Mouse (Mus musculus) midbrain, embryonic 11.5 days (tissue): ENCODE measurements around the gene Rsad1. TPM values are rescaled to one million over a fixed set of nuclear protein-coding genes. Genes with fewer than 3 reads are reported as not detected.

ENCODE experiments used
- ATAC-seq: fragments of 200-750 bp; cut with Nextera tagmentation; 2 replicates; pipeline ENCODE4 v1.8.0; 2017; ENCODE audit warnings: moderate TSS enrichment, moderate library complexity; ENCODE audit not compliant: low FRiP score
- DNase-seq: peaks from one replicate; pipeline ENCODE4 v3.0.0; 2015; ENCODE audit warnings: low spot score; ENCODE audit errors: missing footprints
- H3K27ac ChIP-seq: fragments of 300-500 bp; sonication (generic); 2 replicates; pipeline ENCODE4 v1.5.1; 2014; ENCODE audit warnings: low read depth, low read length
- H3K27me3 ChIP-seq: fragments of 300-500 bp; sonication (generic); 2 replicates; pipeline ENCODE4 v1.6.1; 2014; ENCODE audit warnings: mild to moderate bottlenecking, low read length, moderate library complexity, mixed read lengths; ENCODE audit not compliant: control insufficient read depth, insufficient read depth
- H3K36me3 ChIP-seq: fragments of 300-500 bp; sonication (generic); 2 replicates; pipeline ENCODE4 v1.6.1; 2014; ENCODE audit warnings: mild to moderate bottlenecking, low read length, moderate library complexity, mixed read lengths; ENCODE audit not compliant: control insufficient read depth, insufficient read depth
- H3K4me1 ChIP-seq: fragments of 300-500 bp; sonication (generic); 2 replicates; pipeline ENCODE4 v1.6.1; 2014; ENCODE audit warnings: low read length; ENCODE audit not compliant: control insufficient read depth, insufficient read depth
- H3K4me2 ChIP-seq: fragments of 300-500 bp; sonication (generic); 2 replicates; pipeline ENCODE4 v1.6.1; 2014; ENCODE audit warnings: mild to moderate bottlenecking, moderate library complexity
- H3K4me3 ChIP-seq: fragments of 300-500 bp; sonication (generic); 2 replicates; pipeline ENCODE4 v1.5.1; 2014; ENCODE audit warnings: low read depth, low read length
- H3K9ac ChIP-seq: fragments of 300-500 bp; sonication (generic); 2 replicates; pipeline ENCODE4 v1.6.1; 2014; ENCODE audit warnings: low read length
- H3K9me3 ChIP-seq: fragments of 300-500 bp; sonication (generic); 2 replicates; pipeline ENCODE4 v1.6.1; 2016; ENCODE audit warnings: low read length; ENCODE audit not compliant: control insufficient read depth
- WGBS: fragments of 180-500 bp; shearing (Covaris S2); extraction: QIAGEN DNeasy Blood & Tissue Kit; methylation state at CpG from one replicate; pipeline ENCODE4 v1.1.7; 2014; 5-methylcytosine and 5-hydroxymethylcytosine counted together
- polyA plus RNA-seq: library from polyadenylated mRNA; unstranded; fragments of >200 nt; fragmentation: Nextera tagmentation; extraction: Ambion mirVana; gene quantifications from 2 replicates; pipeline ENCODE4 v1.2.1, GENCODE M21; 2014

The Rsad1 gene
- polyA plus RNA-seq, 1 experiment from 2014 or later = 3.9 TPM

DNA sequence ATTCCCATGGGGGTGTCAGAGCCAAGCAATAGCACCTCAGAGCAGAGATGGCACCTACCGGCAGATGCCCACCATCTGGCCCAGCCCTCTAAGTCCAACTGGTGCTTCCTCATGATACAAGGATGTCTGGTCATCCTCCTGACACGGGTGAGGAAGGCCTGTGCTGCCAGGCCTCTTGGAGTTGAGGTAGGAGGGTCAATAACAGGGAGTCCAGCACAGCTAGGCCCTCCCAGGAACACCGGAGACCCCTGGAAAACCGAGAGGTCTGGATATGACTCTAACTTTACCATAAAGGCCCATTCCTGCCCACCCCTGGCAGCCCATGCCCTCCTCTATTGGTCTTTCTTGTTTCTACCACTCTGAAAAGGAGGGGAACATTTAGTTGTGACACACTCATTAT is 6.7 kb downstream of the Rsad1 start:
- Histone ChIP-seq H3K4me1 (no peaks in the 10 kb centered on the region), H3K9ac (no peak overlapping the region), H3K4me2 (no peak overlapping the region), H3K27me3 (no peaks in the 10 kb centered on the region), H3K27ac (no peak overlapping the region), H3K36me3 (no peaks in the 10 kb centered on the region), H3K4me3 (no peak overlapping the region), H3K9me3 (no peaks in the 10 kb centered on the region)
- DNase-seq = peak; percentile 68
- no peak for ATAC-seq
- WGBS = 91% methylated on average over 4 of the region's 4 CpGs

DNA sequence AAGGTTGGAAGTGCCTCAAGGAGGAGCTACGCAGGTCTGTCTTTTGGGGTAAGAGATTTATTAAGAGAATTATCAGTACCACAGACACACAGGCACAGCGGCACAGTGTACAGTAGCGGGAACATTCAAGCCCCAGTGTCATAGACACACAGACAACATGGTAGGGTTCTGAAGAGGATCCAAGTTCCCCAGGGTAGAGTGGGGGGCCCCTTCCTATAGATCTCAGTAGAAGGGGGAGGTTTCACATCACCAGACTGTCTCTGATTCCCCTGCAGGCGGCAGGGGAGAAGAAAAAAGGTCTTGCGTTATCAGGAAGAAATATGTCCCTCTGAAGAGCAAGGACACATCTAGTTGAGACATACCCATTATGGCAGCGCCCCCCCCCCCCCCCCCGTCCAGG is 9.3 kb downstream of the Rsad1 start:
- Histone ChIP-seq H3K4me3 (no peak overlapping the region), H3K36me3 (no peaks in the 10 kb centered on the region), H3K9ac (no peak overlapping the region), H3K27me3 (no peaks in the 10 kb centered on the region), H3K27ac (no peak overlapping the region), H3K4me1 (no peaks in the 10 kb centered on the region), H3K9me3 (no peaks in the 10 kb centered on the region), H3K4me2 (no peak overlapping the region)
- DNase-seq = peak; percentile 66
- no peak for ATAC-seq
- 82% methylated on average over 7 of the region's 7 CpGs for WGBS

DNA sequence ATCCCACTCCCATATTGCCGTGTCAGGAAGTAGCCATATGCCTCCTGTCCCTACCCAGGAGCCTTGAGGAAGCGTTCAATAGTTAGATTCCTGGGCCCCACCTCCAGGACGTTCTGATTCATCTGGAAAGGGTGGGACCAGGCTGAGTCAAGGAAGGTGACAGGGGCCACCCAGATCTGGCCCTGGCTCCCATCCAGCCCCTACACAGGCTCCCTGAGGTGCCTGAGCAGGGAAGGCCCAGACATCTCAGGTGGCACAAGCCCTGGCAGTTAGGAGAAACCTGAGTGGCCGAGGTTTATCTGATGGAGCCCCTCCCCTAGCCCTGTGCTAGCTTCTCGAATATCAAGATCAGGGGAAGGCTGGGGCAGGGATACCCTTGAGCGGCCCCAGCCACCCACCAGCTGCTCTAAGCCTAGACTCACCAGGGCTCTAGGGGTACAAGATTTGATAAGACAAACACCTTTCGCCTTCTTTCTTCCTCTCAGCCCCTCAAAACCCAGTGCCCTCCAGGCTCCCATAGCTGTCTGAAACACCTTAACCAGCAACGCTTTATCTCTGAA is 10.2 kb downstream of the Rsad1 start:
- Histone ChIP-seq H3K4me1 (no peaks in the 10 kb centered on the region), H3K27ac (no peak overlapping the region), H3K27me3 (no peaks in the 10 kb centered on the region), H3K4me3 (no peak overlapping the region), H3K9me3 (no peaks in the 10 kb centered on the region), H3K9ac (no peak overlapping the region), H3K4me2 (no peak overlapping the region), H3K36me3 (no peaks in the 10 kb centered on the region)
- ATAC-seq (no peak), DNase-seq (peak; percentile 39)
- WGBS = 57% methylated on average over 8 of the region's 8 CpGs

DNA sequence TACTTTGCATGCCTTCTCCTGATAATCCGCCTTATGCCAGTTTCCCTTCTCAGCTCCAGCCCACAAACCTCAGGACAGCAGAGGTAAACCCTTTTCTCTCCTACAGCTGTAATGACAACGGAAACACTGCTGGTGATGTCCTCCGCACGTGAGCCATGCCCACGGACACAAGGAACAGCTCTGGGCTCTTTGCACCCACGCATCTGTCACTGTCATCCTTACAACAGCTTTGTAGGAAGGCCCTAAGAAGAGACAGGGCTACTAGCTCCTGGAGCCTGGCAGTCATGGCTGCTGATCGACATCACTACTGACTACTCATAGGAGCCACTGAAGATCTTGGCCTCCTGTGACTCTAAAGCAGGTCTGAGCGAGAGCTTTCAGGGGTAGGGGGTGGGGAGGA is 15.9 kb downstream of the Rsad1 start:
- H3K27me3 ChIP-seq = no peaks in the 10 kb centered on the region
- H3K4me1 ChIP-seq = no peaks in the 10 kb centered on the region
- no peak overlapping the region for H3K27ac ChIP-seq
- H3K9ac ChIP-seq = no peak overlapping the region
- no peak overlapping the region for H3K4me2 ChIP-seq
- ATAC-seq = no peak
- H3K4me3 ChIP-seq = no peak overlapping the region
- 84% methylated on average over 8 of the region's 8 CpGs for WGBS
- no peaks in the 10 kb centered on the region for H3K36me3 ChIP-seq
- peak; percentile 49 for DNase-seq
- H3K9me3 ChIP-seq = no peaks in the 10 kb centered on the region

DNA sequence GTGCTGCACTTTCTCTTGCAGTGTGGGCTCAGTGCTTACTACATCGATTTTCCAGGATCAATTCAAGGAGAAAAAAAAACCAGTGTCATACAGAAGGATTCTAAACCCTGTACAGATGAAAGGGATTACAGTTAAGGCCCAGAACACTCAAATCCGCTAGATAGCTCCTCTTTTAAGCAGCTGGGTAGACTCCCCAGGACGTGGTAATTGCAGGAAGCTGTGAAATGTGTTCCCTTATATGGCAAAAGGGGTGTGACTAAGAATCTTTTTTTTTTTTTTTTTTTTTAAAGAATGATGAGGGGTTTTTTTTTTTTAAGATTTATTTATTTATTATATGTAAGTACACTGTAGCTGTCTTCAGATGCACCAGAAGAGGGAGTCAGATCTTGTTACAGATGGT is 20.2 kb downstream of the Rsad1 start:
- no peak for ATAC-seq

DNA sequence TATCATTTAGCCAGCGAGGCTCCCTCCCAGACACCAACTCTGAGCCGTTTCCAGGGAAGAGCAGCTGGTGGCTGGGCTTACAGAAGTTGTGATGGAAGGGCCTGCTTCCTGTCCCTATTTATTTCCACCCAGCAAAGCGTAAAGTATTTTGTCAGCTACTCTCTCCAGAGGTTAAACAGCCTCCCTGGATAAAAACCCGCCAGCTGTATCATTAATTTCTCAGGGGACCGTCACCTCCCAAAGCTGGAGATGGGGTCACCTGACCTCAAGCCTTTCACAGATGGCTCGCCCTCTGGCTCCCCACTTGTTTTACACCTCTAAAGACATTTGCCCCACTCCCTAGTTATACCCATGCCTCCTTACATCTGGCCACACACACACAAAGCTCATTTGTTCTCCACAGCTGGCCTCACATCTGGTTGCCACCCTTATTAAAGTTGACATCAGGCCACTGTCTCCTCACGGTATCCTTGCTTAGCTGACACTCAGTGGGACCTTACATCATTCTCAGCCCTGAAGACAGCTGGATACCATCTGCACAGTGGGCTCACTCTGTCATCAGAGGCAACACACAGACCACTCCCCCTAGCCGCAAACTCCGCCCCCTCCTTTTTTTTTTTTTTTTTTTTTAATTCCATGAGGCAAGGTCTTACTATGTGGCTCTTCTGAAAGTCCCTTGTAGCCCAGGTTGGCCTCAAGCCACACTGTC is 22.7 kb downstream of the Rsad1 start:
- Histone ChIP-seq H3K4me3 (no peak overlapping the region), H3K4me2 (no peak overlapping the region), H3K27me3 (no peaks in the 10 kb centered on the region), H3K9ac (no peak overlapping the region), H3K4me1 (no peaks in the 10 kb centered on the region; the same call in 1 of the 2 replicates), H3K9me3 (no peaks in the 10 kb centered on the region), H3K27ac (no peak overlapping the region), H3K36me3 (no peaks in the 10 kb centered on the region)
- WGBS = 54% methylated on average over 9 of the region's 9 CpGs
- peak; percentile 50; the same call in 1 of the 2 replicates for ATAC-seq
- DNase-seq = no peak

More for the DNA sequence above, 20.2 kb downstream of the Rsad1 start:
- Histone ChIP-seq H3K27ac (no peak overlapping the region), H3K9me3 (no peaks in the 10 kb centered on the region), H3K4me2 (no peak overlapping the region), H3K4me1 (no peaks in the 10 kb centered on the region), H3K36me3 (no peaks in the 10 kb centered on the region), H3K27me3 (no peaks in the 10 kb centered on the region), H3K9ac (no peak overlapping the region), H3K4me3 (no peak overlapping the region)
- WGBS = 48% methylated on average over 3 of the region's 3 CpGs
- no peak for DNase-seq

DNA sequence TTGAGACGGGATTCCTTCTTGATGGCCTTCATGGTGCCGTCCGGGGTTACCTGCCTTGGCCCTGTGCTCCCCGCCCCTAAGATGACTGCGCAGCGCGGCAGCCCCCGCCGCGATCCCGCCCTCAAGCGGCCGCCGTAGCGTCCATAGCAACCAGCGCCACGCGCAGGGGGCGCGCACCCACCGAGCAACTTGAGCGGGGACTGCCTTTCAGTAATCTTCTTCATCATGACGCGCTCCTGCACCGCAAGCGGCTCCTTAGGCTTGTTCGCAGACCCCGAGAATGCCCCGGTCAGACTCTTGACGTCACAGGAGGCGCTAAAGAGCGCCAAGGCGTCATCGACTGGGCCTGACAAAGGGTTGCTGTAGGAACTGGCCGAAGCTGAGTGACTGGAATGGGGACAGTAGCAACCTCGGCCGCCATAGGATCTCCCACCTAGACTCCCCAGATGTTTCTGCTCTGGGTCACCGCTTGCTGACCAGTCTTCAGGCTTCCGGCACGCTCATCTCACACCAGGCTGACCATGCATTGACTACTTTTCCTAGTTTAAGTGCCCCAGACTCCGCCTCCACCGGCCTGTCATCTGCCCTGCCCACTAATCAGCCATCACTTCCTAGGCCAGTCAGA is 27.7 kb downstream of the Rsad1 start, which contains the start of gene Mycbpap:
Mycbpap (minus strand) TSS at position 524 of the 625 bp plus-strand sequence.
- peak; percentile 98 for DNase-seq
- peak within 1 kb of the TSS; percentile 60 for H3K9ac ChIP-seq
- no peaks in the 10 kb centered on the region for H3K9me3 ChIP-seq
- H3K4me3 ChIP-seq = peak within 1 kb of the TSS; percentile 51
- H3K36me3 ChIP-seq = no peaks in the 10 kb centered on the region
- peak; percentile 85 for ATAC-seq
- WGBS = 1% methylated on average over 42 of the region's 42 CpGs
- no peaks in the 10 kb centered on the region for H3K27me3 ChIP-seq
- no peak within 1 kb of the TSS for H3K27ac ChIP-seq
- peaks cover 9% of the 10 kb centered on the region for H3K4me1 ChIP-seq
- peak within 1 kb of the TSS; percentile 87 for H3K4me2 ChIP-seq

DNA sequence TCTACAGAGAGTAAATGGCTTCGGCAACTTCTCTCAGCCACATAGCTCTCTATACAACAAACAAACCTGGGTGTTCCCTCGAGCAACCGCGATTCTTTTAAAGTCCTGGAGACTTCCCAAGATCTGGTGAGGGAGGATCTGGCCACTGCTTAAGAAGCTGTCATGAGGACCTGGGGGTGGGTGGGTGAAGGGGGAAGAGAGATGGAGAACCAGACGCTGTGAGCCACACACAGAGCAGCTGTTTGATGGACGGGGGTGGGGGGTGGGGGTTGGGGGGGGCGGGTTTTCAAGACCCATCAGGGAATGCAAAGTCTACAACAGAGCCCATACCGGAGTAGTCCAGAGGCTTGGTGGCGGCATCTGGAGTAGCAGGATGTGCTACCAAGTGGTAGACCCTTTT is 35.6 kb downstream of the Rsad1 start:
- no peaks in the 10 kb centered on the region for H3K9me3 ChIP-seq
- H3K4me2 ChIP-seq = no peak overlapping the region
- H3K27me3 ChIP-seq = no peaks in the 10 kb centered on the region
- no peak overlapping the region for H3K9ac ChIP-seq
- no peak overlapping the region for H3K27ac ChIP-seq
- H3K36me3 ChIP-seq = no peaks in the 10 kb centered on the region
- no peak overlapping the region for H3K4me3 ChIP-seq
- DNase-seq (no peak), ATAC-seq (no peak)
- no peaks in the 10 kb centered on the region for H3K4me1 ChIP-seq
- WGBS = 75% methylated on average over 9 of the region's 9 CpGs

DNA sequence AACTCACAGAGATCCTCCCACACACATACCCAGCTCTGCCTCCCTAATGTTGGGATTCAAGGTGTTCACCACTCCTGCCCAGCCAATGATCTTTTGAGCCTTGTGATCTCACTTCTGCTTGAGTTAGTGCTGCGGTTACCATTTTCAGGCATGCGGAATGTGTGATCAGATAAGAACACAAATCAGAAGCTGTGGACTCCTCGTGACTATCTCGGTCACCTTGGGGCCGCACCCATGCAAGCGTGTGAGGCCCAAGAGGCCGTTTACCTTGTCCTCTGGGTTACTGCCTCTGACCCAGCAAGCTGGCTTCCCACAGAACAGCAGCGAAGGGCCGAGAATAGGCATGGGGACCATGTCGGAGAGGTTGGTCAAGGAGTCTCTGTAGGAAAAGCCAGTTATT is 40.1 kb downstream of the Rsad1 start:
- Histone ChIP-seq H3K4me1 (no peaks in the 10 kb centered on the region), H3K4me3 (no peak overlapping the region), H3K27me3 (no peaks in the 10 kb centered on the region), H3K4me2 (no peak overlapping the region), H3K9me3 (no peaks in the 10 kb centered on the region), H3K9ac (no peak overlapping the region), H3K36me3 (no peaks in the 10 kb centered on the region), H3K27ac (no peak overlapping the region)
- DNase-seq (no peak), ATAC-seq (no peak)
- WGBS = 91% methylated on average over 10 of the region's 10 CpGs
